ENCODE assay signal across 23 mouse cellular contexts in genomic region chr9:90276779-90277178, GRCm38 (mm10).
"Had no signal": no experiment of that assay in that cellular context is flagged by ENCODE, and none has a peak within 500 bp of the region (broad histone marks: within the 10 kb centered on the region; RNA-seq: fewer than 3 reads in every experiment).

No protein-coding gene starts in this region.

- H3K9me3 ChIP-seq: kidney, embryonic 15.5 days; limb, embryonic 12.5 days; limb, embryonic 15.5 days; liver, embryonic 15.5 days; neural tube, embryonic 12.5 days; neural tube, embryonic 15.5 days had no signal

- H3K9ac ChIP-seq: kidney, embryonic 15.5 days; limb, embryonic 12.5 days; limb, embryonic 15.5 days; liver, embryonic 15.5 days; neural tube, embryonic 12.5 days; neural tube, embryonic 15.5 days had no signal

- ATAC-seq: inflammation-experienced regulatory T-cells, adult 6 months had no signal

- H3K27me3 ChIP-seq: kidney, embryonic 15.5 days; limb, embryonic 12.5 days; limb, embryonic 15.5 days; liver, embryonic 15.5 days; neural tube, embryonic 12.5 days; neural tube, embryonic 15.5 days had no signal

- H3K27ac ChIP-seq: kidney, embryonic 15.5 days; left cerebral cortex, adult 2 months; limb, embryonic 12.5 days; limb, embryonic 15.5 days; liver, embryonic 15.5 days; neural tube, embryonic 12.5 days; neural tube, embryonic 15.5 days had no signal

- DNase-seq: kidney, adult 11 months; kidney, adult 8-10 months; kidney, postnatal 10 days; kidney, postnatal 36 days; layer of hippocampus, postnatal 36 days; lung, adult 2 months; midbrain, embryonic 14.5 days; right cerebral cortex, adult 18-20 months; right cerebral cortex, postnatal 14 days; right cerebral cortex, postnatal 4 days; thymus, adult 2 months; thymus, postnatal 14 days; thymus, postnatal 4 days had no signal

- H3K4me3 ChIP-seq: kidney, embryonic 15.5 days; left cerebral cortex, adult 2 months; limb, embryonic 12.5 days; limb, embryonic 15.5 days; liver, embryonic 15.5 days; neural tube, embryonic 12.5 days; neural tube, embryonic 15.5 days had no signal

- H3K36me3 ChIP-seq: kidney, embryonic 15.5 days; limb, embryonic 12.5 days; limb, embryonic 15.5 days; liver, embryonic 15.5 days; neural tube, embryonic 12.5 days; neural tube, embryonic 15.5 days had no signal

- H3K4me2 ChIP-seq: kidney, embryonic 15.5 days; limb, embryonic 12.5 days; limb, embryonic 15.5 days; liver, embryonic 11.5 days; liver, embryonic 15.5 days; midbrain, embryonic 11.5 days; neural tube, embryonic 12.5 days; neural tube, embryonic 15.5 days had no signal

- H3K4me1 ChIP-seq: kidney, embryonic 15.5 days; limb, embryonic 12.5 days; limb, embryonic 15.5 days; neural tube, embryonic 12.5 days; neural tube, embryonic 15.5 days had no signal
